Mouse (Mus musculus) erythroblast, embryonic 14.5 days (primary cell): ENCODE measurements around the gene Rhoa.

Experiments used
- GATA1 ChIP-seq: IDR thresholded peaks from 2 replicates; pipeline ENCODE4 v1.6.1; 2012; ENCODE audit warnings: low read length, inconsistent platforms, mixed read lengths
- TAL1 ChIP-seq: IDR thresholded peaks from 3 replicates; pipeline ENCODE4 v1.6.1; 2012; ENCODE audit warnings: low read length, inconsistent platforms, mixed read lengths

- TF ChIP-seq TAL1 (no peak), GATA1 (no peak)
Measured at GRCm38 (mm10) chr9:108344471-108344870, 38.5 kb downstream of the Rhoa start.
